Mouse (Mus musculus): ENCODE results near the gene Pcif1.

Gene Pcif1

DNA sequence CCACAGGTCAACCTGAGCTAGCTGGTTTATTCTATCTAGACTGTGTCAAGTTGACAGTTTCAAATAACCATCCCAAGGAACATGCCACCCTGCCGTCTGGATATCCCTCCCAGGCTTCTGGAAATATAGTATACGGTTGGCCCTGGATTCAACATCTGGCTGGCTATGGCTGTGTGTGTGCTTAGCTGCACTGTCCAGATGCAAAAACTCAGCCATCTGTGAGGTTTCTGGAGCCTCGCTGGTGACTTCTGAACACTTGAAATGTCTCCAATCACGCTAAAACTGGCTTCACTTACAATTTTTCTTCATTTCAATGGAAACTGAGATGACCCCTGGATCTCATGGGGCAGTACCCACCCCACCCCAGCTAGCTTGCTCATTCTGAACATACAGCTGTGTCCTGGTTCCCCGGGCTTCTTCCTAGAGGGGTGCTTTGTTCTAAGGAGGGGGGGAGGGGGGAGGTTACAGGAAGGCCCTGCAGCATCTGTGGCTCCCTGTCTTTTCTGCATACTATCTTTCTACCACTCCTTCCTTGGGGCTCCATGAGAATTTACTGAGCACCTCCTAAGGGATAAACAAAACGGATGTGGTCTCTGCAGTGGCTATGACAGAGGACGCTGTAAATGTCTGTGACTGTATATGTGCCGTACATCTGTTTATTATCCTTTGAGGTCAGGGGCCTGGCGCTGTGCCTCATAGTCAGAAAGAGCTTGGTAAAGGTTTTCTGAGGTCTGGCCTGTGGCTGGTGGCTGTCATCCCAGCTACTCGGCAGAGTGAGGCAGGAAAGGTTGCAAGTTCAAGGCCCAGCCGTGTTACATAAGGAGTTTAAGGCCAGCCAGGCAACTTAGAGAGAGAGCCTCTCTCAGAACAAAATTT, 51.8 kb downstream of the Pcif1 start:
- DNase-seq = no peak

DNA sequence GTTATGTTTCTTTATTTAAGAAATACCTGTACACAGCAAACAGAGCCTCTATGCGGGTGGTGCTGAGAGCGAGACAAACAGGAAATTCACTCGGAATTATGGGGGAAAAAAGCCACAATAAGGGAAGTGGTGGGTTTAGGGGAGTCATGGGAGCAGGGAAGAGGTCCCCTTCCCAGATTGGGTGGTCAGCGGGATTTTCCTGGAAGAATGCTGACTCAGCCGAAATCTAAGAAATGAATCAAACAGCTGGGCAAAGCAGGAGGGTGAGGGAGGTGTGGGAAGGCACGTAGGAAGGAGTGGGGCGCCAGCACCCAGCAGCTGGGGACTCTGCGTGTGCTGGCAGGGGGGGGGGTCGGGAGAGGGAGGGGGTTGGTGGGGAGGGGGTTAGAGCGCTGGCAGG, 54.4 kb downstream of the Pcif1 start:
- DNase-seq = no peak

DNA sequence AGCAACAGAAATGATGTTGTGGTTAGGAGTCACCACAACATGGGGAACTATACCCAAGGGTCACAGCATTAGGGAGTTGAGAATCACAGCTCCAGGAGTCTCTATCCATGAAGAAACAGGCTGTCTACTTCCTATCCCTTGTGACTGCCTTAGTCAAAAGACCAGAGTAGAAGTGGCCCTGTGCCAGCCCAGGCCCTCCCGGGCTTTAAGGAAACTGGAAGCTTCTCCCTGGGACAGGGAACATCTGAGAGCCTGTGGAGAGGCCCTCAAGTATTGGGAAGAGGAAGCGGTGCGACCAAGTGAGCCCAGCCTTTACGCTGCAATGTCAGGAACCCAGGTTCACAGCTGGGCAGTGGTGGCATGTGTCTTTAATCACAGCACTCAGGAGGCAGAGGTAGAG, 56.9 kb downstream of the Pcif1 start:
- no peak for DNase-seq

DNA sequence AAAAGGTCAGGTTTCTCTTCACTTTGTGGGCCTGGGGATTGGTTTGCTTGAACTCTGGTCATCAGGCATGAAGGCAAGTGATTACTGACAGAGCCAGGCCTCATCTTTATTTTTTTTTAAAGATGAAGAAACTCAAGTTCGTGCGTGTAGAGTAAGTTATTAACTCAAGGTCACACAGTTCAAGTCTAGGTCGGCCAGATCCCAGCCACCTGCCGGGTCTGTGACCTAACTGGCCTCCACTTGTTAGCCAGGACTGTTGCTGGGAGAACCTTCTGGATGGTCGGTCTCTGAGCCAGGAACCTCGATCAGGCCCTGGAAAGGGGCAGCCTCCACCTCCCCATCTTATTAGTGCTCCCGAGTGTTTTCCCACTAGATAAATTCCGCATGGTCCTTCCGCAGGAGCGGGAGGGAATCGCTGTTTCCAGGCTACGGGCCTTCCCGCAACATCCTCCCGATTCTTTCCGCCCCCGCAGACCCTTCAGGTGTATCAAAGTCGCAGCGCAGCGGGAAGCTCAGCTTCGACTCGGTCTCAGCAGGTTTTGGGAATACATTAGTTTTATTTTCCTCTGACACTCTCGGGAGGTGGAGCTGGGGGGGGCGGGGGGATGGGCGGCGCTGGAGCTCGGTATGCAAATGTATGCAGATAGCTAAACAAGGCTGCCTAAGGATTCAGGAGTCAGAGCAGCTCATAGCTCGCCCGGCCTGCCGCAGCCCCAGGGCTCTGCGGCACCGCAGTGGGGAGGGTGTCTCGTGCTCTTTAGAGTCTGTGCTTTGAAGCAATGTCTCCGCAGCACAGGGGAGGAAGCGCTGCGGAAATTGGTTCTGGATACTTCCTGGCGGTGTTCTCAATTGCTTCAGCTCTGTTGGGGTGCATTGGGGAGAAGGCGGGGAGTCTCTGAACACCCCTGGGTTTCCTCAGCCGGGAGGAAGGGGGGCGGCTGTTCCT, 59.3 kb downstream of the Pcif1 start:
- peak; percentile 82 for DNase-seq

DNA sequence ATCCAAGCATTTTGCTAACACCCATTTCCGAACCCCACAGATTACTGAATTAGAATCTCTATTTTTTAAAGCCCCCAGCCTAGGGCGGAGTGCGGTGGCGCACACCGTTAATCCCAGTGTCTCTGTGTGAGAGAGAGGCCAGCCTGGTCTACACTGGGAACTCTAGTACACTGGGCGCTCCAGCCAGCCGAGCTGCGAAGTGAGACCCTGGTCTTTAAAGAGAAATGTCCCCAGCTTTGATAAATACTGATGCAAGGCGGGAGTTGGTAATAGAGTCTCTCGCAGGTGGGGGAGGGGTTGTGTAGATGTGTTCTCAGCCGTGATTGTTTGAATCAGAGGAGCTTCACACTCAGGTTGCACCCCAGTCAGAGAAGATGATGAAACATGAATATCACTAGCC, 60.0 kb downstream of the Pcif1 start:
- peak; percentile 58 for DNase-seq

DNA sequence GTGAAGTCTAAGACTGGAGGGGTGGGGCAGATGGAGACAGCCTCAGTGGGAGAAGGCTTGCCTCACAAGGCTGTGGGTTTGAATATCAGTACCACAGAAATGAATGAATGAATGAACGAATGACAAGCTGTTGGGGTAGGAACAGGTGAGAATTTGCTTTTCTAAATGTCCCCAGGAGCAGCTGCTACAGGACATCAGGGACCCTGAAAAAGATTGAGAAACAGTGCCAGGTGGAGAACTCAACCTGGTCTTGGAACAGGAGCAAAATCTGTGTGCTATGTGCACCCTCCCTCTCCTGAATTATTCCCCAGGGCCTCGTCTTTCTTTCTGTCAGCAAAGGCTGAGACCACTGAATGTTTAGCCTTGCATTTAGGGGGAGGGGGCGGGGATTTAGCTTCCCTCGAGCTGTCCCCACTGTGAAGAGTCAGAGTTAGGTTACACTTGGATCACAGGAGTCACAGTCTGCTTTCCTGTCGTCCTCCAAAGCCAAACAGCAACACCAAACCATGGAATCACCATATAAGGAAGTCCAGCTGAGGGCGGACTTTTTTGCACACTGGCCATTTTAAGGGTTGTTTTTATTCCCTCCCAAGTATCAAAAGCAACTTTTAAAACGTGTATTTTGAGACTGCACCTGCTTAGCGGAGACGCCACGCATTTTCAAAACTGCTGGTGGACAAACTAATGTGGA, 61.2 kb downstream of the Pcif1 start, which contains the start of gene Mmp9:
Mmp9 (plus strand) TSS at position 641 of the 691 bp plus-strand sequence.
- no peak for DNase-seq

DNA sequence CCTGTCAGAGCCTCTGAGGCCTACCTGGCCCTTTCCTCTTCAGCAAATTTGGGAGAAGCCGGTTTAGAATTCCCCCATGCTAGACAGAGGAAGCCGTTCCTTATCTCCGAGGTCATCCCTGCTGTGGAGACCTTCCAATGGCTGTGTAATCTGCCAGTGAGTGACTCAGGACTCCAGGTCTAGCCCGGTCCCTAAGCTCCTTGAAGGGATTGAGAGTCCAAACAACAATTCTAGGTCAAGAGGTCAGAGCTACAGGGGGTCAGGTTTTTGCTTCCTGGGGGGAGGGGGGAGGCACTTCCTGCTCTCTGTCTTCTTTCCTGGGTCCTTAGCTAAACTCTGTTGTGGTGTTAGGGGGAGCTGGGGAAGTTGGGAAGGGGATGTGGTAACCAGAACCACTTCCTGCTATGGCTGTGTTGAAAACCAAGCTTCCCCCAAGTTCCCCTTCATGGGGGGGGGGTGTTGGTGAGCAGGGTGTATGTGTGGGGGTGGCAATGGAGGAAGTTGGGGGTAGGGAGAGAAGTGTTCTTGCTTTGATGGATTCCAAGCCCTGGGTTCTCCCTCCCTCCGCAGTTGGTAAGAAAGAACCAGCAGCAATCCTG, 63.7 kb downstream of the Pcif1 start:
- no peak for DNase-seq
